Mouse (Mus musculus) stomach, postnatal 0 days (tissue): ENCODE measurements around the gene Trabd2b.

Source experiments
- CTCF ChIP-seq: IDR thresholded peaks from 2 replicates; pipeline ENCODE4 v1.5.1; 2016; ENCODE audit warnings: antibody characterized with exemption, low read depth, mild to moderate bottlenecking, moderate library complexity
- EP300 ChIP-seq: optimal IDR thresholded peaks from 2 replicates; pipeline ENCODE3; 2016; ENCODE audit warnings: antibody characterized with exemption

- TF ChIP-seq CTCF: no peak
- no peak for TF ChIP-seq EP300
Observed at GRCm38 (mm10) chr4:114583546-114584144, 177.1 kb downstream of the Trabd2b start.
